Mouse (Mus musculus): Measurements from ENCODE around the gene Zbtb26.

Gene Zbtb26

GRCm38 (mm10) chr2:37442611-37443591 is at the start of gene Zbtb26, which contains the start of the genes Zbtb6 and Rabgap1:
Gene Zbtb26 (minus strand): TSS chr2:37443135.
Gene Zbtb6 (minus strand): TSS chr2:37443171.
Gene Rabgap1 (plus strand): TSS chr2:37443279.
- peak; percentile 82 for DNase-seq (ENCODE audit: low read depth, low spot score)

DNA sequence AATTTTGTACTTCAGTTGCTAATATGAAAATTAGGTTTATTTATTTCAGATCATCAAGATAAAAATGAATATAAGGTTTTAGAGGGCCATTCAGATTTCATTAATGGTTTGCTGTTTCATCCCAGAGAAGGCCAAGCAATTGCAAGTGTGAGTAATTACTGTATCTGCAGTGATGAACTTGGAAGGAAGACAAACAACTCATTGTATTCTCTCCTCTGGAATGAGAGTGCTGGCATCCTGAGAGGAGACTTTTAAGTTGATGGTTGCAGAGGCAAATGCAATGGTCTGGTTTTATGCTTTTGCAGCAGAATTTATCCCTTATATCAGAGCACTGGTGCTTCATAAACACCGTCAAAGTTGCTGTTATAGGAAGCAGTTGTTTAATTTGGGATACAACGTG is 46.0 kb upstream of the Zbtb26 start:
- DNase-seq (ENCODE audit: low read depth, low spot score) = no peak

DNA sequence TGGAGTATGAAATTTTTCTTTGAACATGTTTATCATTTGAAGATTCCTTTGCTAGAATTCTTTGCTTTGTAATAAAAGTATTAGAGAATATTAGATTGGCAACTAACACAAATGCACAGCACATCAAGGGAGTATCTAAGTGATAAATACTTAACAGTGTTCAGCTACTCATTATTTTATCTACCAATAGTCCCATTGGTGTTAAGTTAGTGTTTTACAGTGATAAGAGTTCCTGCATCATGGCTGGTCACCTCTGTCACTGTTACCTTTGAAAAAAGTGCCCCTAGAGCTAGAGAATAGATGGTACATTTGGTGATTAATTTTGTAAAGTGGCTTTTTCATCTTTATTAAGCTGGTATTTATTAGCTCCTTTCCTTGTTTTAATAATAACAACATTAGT is 43.5 kb upstream of the Zbtb26 start:
- DNase-seq (ENCODE audit: low read depth, low spot score) = no peak

DNA sequence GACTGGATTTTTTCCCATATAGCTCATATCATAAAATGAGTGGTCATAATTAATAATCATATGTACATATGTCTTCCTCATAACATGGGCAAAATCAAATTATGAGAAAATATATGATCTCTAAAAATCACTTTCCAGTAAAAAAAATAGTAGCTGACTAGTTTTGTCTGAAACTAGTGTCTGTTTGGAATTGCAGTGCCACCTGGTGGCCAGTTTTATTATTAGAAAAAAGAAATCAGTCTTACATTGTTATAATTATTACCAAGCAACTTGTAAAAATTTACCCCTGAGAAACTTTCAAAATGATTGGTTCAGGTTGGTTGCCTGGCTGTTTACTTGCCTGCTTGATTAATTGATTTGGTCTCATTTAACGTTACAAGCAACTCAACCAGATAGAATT is 42.4 kb upstream of the Zbtb26 start:
- peak; percentile 23 for DNase-seq (ENCODE audit: low read depth, low spot score)

- DNase-seq (ENCODE audit: low read depth, low spot score) = no peak
Observed at GRCm38 (mm10) chr2:37484165-37484564, 41.2 kb upstream of the Zbtb26 start.

DNA sequence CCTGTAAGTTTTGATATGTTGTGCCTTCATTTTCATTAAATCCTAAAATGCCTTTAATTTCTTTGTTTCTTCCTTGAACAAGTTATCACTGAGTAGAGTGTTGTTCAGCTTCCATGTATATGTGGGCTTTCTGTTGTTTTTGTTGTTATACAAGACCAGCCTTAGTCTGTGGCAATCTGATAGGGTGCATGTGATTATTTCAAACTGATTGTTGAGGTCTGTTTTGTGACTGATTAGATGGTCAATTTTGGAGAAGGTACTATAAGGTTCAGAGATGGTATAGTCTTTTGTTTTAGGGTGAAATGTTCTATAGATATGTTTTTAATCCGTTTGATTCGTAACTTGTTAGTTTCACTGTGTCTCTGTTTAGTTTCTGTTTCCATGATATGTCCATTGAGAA is 37.1 kb upstream of the Zbtb26 start:
- DNase-seq (ENCODE audit: low read depth, low spot score) = no peak

- no peak for DNase-seq (ENCODE audit: low read depth, low spot score)
Observed at GRCm38 (mm10) chr2:37479559-37479958, 36.6 kb upstream of the Zbtb26 start.

DNA sequence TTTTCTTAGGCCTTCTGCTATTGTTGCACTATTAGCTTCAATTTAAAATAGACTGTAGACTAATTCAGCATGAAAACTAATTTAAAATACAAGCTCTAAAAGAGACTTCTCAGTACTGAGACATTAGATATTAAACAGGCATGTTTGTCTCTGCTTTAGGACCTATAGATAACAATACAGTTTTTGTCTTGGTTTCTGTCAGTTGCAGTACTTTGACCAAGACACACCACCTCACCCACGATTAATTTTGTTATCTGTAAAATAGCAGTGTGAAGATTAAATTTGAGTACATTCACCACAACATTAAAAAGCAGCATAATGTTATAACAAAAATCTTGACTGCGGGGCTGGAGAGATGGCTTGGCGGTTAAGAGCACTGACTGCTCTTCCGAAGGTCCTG is 23.3 kb upstream of the Zbtb26 start:
- DNase-seq (ENCODE audit: low read depth, low spot score) = no peak

GRCm38 (mm10) chr2:37460707-37461106 is 17.8 kb upstream of the Zbtb26 start:
- no peak for DNase-seq (ENCODE audit: low read depth, low spot score)

DNA sequence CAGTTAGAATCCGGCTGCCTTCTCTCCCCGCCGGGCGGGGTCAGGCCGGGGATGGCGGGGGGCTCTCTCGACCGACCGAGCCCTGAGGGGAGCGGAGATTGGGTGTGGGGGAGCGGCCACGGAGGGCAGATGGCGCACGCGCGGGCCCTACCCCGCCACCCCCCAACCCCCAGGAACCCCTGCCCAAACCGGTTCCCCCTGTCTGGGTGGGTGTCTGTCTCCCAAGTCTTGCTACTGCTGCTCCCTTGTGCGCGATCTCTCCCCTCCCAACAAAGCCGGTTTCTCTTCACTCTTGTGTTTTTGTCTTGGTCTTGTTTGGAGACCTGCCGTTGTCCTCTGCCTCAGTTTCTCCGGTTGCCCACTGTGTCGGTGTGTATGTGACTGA is 9.4 kb upstream of the Zbtb26 start:
- no peak for DNase-seq (ENCODE audit: low read depth, low spot score)

DNA sequence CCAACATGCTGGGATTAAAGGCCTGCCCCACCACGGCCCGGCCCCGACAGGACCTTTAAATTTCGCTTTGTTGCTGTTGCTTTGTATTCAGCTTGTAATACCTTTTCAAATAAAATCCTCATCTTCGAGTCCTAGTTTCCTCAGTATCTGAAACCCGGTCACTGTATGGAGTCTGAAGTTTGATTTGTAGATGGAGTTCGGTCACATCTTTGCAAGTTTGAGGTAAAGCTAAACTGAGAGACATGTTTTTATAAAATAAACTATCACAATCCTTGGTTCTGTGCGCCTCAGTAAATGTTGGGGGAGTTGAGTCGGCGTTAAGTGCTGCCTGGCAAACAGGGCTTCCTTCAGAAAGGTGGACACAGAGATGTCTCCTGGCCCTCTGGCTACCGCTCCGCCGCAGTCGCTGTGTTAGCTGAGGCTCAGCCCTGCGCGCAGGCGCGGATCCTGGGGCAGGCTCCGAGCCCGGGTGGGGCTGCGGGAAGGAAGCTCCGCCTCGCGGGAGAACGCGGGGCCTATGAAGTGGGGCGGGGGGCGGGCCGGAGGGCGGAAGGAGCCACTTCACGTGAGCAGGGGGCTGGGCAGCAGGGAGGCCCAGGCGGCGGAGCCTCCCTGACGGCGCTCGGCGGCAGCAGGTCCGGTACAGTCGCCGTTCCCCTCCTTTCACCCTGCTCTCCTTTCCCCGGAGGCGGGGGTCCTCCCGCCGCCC is 8.9 kb upstream of the Zbtb26 start:
- DNase-seq (ENCODE audit: low read depth, low spot score) = peak; percentile 85

DNA sequence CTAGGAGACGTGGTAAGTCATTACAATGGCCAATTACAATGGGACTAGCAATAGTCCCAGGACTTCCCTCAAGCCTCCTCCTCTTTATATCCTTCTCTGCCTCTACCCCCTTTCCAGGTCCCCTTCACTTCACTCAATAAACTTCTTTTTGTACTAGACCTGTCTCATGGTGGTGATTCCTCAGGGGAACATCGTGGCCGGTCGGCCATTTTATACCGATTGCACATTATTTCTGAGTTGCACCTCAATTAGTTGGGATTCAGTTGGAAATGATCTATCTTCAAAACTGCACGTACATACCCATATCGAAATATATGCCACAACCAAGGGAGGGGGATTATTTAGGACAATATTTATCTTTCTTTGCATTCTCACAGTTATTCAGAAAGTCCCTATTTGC is 11.3 kb downstream of the Zbtb26 start:
- no peak for DNase-seq (ENCODE audit: low read depth, low spot score)

DNA sequence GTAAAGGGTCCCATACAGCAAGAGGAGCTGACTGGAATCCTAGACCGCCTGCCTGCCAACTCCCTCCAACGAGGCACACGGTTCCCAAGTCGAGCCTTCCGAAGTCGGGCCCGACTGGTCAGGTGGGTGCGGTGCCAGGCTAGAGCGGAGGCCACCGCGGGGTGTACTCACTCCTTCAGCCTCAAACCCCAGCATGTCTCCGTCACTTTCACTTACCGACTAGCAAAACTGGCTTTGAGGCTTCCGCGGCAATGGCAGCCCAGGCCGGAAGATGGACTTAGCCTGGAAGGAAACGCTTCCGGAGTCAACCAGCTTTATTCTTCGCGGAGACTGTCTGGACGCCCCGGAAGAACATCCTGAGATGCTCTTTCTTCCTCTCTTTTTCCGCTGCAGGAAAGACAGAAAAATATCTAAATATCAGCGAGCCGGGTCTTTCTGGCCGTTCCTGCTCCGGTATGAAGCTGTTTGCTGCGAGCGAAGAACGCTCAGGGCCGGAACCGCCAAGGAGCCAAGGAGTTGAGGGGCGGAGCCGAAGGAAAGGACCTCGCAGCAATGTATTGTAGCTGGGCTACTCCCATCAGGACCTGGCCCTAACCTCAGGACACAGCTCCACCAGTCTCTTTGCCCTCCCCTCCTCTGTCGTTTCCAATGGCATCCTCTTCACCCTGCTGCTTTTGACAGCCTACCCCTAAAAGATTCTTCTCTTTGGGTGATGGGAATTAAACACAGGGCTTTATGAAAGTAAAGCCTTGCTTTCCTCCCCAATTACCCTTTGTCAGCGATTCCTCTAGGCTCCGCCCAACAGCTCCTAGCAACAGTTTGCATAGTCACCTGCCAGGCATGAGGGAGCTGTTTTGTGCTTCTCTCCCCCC is 12.1 kb downstream of the Zbtb26 start:
- peak; percentile 84 for DNase-seq (ENCODE audit: low read depth, low spot score)

DNA sequence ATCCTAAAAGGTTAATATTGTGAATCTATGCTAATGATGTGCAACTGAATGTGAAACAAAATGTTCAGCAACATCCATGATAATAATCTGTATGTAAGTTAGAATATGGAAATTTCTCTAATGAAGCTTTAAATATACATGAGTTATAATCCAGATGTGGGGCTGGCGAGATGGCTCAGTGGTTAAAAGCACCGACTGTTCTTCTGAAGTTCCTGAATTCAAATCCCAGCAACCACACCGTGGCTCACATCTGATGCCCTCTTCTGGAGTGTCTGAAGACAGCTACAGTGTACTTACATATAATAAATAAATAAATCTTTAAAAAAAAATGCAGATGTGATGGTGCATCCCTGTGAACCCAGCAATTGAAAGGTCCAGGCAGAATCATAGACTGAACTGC is 19.3 kb downstream of the Zbtb26 start:
- no peak for DNase-seq (ENCODE audit: low read depth, low spot score)

GRCm38 (mm10) chr2:37422306-37423304 is 20.3 kb downstream of the Zbtb26 start, which contains the start of gene Rc3h2:
Gene Rc3h2 (minus strand): TSS chr2:37422903.
- DNase-seq (ENCODE audit: low read depth, low spot score) = peak; percentile 88

DNA sequence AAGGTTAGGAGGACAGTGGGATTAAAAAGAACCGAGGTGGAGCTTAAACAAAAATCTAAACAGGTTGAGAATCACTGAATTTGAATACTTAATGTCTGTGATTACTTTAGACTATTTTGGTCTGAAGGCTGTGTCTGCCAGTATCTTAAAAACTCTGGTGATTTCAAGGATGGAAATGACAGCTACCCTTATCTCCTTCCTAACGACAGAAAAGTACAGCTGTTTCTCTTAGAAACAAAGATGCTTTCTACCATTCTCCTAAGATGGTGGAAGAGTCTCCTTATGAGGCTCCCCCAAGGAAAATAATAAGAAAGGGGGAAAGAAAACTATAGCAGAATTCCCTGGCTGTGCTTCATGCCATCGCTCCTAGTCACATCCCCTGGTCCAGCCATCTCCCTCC is 21.0 kb downstream of the Zbtb26 start:
- DNase-seq (ENCODE audit: low read depth, low spot score) = no peak

GRCm38 (mm10) chr2:37395539-37395938 is 47.4 kb downstream of the Zbtb26 start:
- DNase-seq (ENCODE audit: low read depth, low spot score) = no peak

DNA sequence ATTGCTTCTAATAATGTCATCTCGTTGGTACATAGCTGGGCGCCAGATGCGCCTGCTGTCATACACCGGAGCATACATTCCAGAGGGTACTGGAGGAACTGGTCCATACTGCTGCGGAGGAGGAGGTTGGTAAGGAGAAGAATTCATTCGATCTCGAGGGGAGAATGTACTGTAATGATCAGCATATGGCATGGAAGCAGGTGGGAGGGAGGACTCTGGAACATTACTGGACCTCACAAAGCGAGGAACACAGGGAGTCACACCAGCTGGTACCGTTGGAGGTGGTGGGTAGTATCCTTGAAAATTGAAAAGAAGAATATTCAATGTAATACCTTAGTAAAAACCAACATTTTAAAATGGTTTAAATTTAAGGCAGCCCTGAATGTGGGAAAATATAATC is 60.0 kb downstream of the Zbtb26 start:
- DNase-seq (ENCODE audit: low read depth, low spot score) = no peak
